Mouse (Mus musculus) kidney, adult 2 months (tissue): ENCODE results near the gene Styx.

Source experiments
- CTCF ChIP-seq: fragments of 200-500 bp; conservative IDR thresholded peaks from 2 replicates; pipeline ENCODE4 v1.5.1; 2011; ENCODE audit warnings: low read depth, mild to moderate bottlenecking, control low read depth, low read length, moderate library complexity, mixed read lengths; ENCODE audit not compliant: insufficient read depth, insufficient read length
- POLR2A ChIP-seq: fragments of 200-500 bp; IDR thresholded peaks from one replicate; pipeline ENCODE4 v1.6.1; 2011; ENCODE audit warnings: low read depth, low read length, control low read depth

- TF ChIP-seq CTCF (no peak), POLR2A (no peak)
Observed at GRCm38 (mm10) chr14:45444870-45445269, 94.0 kb downstream of the Styx start.
